In genomic region chr3:146027116-146027515, GRCm38 (mm10) we compare ENCODE assay signal across 15 mouse cellular contexts. TPM values are rescaled to one million over a fixed set of nuclear protein-coding genes. Genes with fewer than 3 reads are reported as not detected.
DNase-seq lines count a peak whose midpoint lies in the region; ATAC-seq and TF ChIP-seq lines count a peak whose summit lies in the region.
"Had no signal": no experiment of that assay in that cellular context is flagged by ENCODE, and none has a peak within 500 bp of the region (broad histone marks: within the 10 kb centered on the region; RNA-seq: fewer than 3 reads in every experiment).

No protein-coding gene starts in this region.

- no peak for TF ChIP-seq POLR2A in kidney, adult 2 months (IDR thresholded peaks at IDR 0.05; ENCODE audit: low read depth, low read length)

- no peak for TF ChIP-seq CTCF in kidney, adult 2 months (conservative IDR thresholded peaks at IDR 0.05; ENCODE audit: insufficient read depth, insufficient read length, low read depth, low read length)

- no peak overlapping the region for H3K27ac ChIP-seq in kidney, adult 2 months (ENCODE audit: insufficient read depth, low read depth, low read length)
- H3K27ac ChIP-seq in liver, embryonic 11.5 days (ENCODE audit: low read depth, low read length): peak overlapping the region; percentile 4; the same call in 1 of the 2 replicates
- H3K27ac ChIP-seq in hindbrain, embryonic 10.5 days: no peak overlapping the region
- H3K27ac ChIP-seq: forebrain, embryonic 10.5 days; hindbrain, postnatal 0 days; neural tube, embryonic 12.5 days had no signal

- peak; percentile 39 for ATAC-seq in liver, embryonic 11.5 days (replicated peaks; ENCODE audit: low FRiP score)
- no peak for ATAC-seq in monocyte, adult 5-6 weeks (replicated peaks; ENCODE audit: insufficient number of reproducible peaks, low FRiP score, low TSS enrichment, poor library complexity, severe bottlenecking)
- ATAC-seq: hindbrain, postnatal 0 days had no signal

- no peak overlapping the region for H3K9ac ChIP-seq in liver, embryonic 11.5 days (ENCODE audit: low read depth, low read length)
- H3K9ac ChIP-seq: neural tube, embryonic 12.5 days had no signal

- no peaks in the 10 kb centered on the region for H3K4me1 ChIP-seq in kidney, adult 2 months (ENCODE audit: control insufficient read depth, insufficient read depth, low read length)
- H3K4me1 ChIP-seq in liver, embryonic 11.5 days (replicated peaks; ENCODE audit: control insufficient read depth, insufficient read depth, low read length): 0 out of 2 replicates have a peak, but pooled peaks cover 4% of the 10 kb centered on the region
- peaks cover 16% of the 10 kb centered on the region for H3K4me1 ChIP-seq in hindbrain, embryonic 10.5 days (replicated peaks)
- H3K4me1 ChIP-seq: neural tube, embryonic 12.5 days had no signal

- WGBS in kidney, adult 2 months: 32% methylated on average over 6 of the region's 6 CpGs
- 42% methylated on average over 6 of the region's 6 CpGs for WGBS in liver, embryonic 11.5 days
- 57% methylated on average over 6 of the region's 6 CpGs for WGBS in hindbrain, embryonic 10.5 days

- no peak overlapping the region for H3K4me3 ChIP-seq in kidney, adult 2 months (ENCODE audit: insufficient read depth, low read depth, low read length)
- H3K4me3 ChIP-seq in liver, embryonic 11.5 days (ENCODE audit: low read depth, low read length): no peak overlapping the region
- no peak overlapping the region for H3K4me3 ChIP-seq in hindbrain, embryonic 10.5 days
- H3K4me3 ChIP-seq: forebrain, embryonic 10.5 days; megakaryocyte, embryonic 14.5 days; neural tube, embryonic 12.5 days had no signal

- no peaks in the 10 kb centered on the region for H3K36me3 ChIP-seq in kidney, adult 2 months (ENCODE audit: control insufficient read depth, insufficient read depth, low read length)
- no peaks in the 10 kb centered on the region; the same call in 1 of the 2 replicates for H3K36me3 ChIP-seq in liver, embryonic 11.5 days (ENCODE audit: control insufficient read depth, insufficient read depth, low read length)
- peaks cover 7% of the 10 kb centered on the region; the same call in 1 of the 2 replicates for H3K36me3 ChIP-seq in hindbrain, embryonic 10.5 days
- H3K36me3 ChIP-seq: neural tube, embryonic 12.5 days had no signal

- H3K4me2 ChIP-seq in liver, embryonic 11.5 days: no peak overlapping the region
- H3K4me2 ChIP-seq: neural tube, embryonic 12.5 days had no signal

- no peaks in the 10 kb centered on the region for H3K27me3 ChIP-seq in kidney, adult 2 months (replicated peaks; ENCODE audit: control insufficient read depth, insufficient read depth, low read length)
- no peaks in the 10 kb centered on the region for H3K27me3 ChIP-seq in liver, embryonic 11.5 days (replicated peaks; ENCODE audit: control insufficient read depth, insufficient read depth, low read length)
- H3K27me3 ChIP-seq in hindbrain, embryonic 10.5 days (ENCODE audit: insufficient read depth, poor library complexity, severe bottlenecking): no peaks in the 10 kb centered on the region
- H3K27me3 ChIP-seq: neural tube, embryonic 12.5 days had no signal

- DNase-seq in kidney, adult 2 months: peak; percentile 53
- no peak for DNase-seq in kidney, adult 18-20 months
- peak; percentile 51 for DNase-seq in ZHBTc4 (ENCODE audit: low read depth, low spot score)
- DNase-seq in liver, embryonic 11.5 days (ENCODE audit: low spot score): no peak
- peak; percentile 67 for DNase-seq in lung, postnatal 36 days
- DNase-seq in gastrocnemius, postnatal 25 days: no peak
- no peak for DNase-seq in hindbrain, embryonic 10.5 days (ENCODE audit: low spot score)
- DNase-seq: gastrocnemius, postnatal 36 days; right cerebral cortex, postnatal 14 days; thymus, adult 18-20 months had no signal

- H3K9me3 ChIP-seq in liver, embryonic 11.5 days (ENCODE audit: control insufficient read depth, low read length): no peaks in the 10 kb centered on the region
- no peaks in the 10 kb centered on the region for H3K9me3 ChIP-seq in hindbrain, embryonic 10.5 days
- H3K9me3 ChIP-seq: forebrain, embryonic 10.5 days; neural tube, embryonic 12.5 days had no signal

RNA-seq across cellular contexts. Expression of gene Syde2, which starts 39.4 kb away (rescaled TPM):
- 6.1 and 6.3 TPM in 2 replicates for polyA plus RNA-seq in kidney, adult 2 months (2012; rRNA removed)
- polyA plus RNA-seq in liver, embryonic 11.5 days (2014; fragmentation: Nextera tagmentation; extraction: Ambion mirVana): 1.7 and 2.1 TPM in 2 replicates
- 1 to 10 TPM in 1 of 2 experiments, under 1 TPM in 1; 0.92 to 1.2 TPM for total RNA-seq in gastrocnemius, postnatal 25 days (2021)
- 0.32 to 1.6 TPM in 2 of 3 replicates, not detected in the other for total RNA-seq in monocyte, adult 5-6 weeks (2017)
- polyA plus RNA-seq in hindbrain, embryonic 10.5 days (2016; fragmentation: Nextera tagmentation; extraction: Ambion mirVana): 0.92 and 1.3 TPM in 2 replicates

Comparison
In these comparisons a context has a peak if more than half of its experiments do, and no peak if none do; other contexts are left out.
1. DNase-seq: peak in kidney, adult 2 months (single experiment), ZHBTc4 (single experiment) and lung, postnatal 36 days (single experiment); none in kidney, adult 18-20 months (single experiment), liver, embryonic 11.5 days (single experiment), gastrocnemius, postnatal 25 days (single experiment) and hindbrain, embryonic 10.5 days (single experiment).